Mouse (Mus musculus) embryonic facial prominence, embryonic 11.5 days (tissue): ENCODE measurements around the gene Wdfy1. TPM values are rescaled to one million over a fixed set of nuclear protein-coding genes. Genes with fewer than 3 reads are reported as not detected.

Source experiments
- ATAC-seq: fragments of 200-750 bp; cut with Nextera tagmentation; replicated peaks from 2 replicates; pipeline ENCODE4 v1.8.0; 2017; ENCODE audit warnings: low read depth; ENCODE audit not compliant: insufficient number of reproducible peaks, low FRiP score, low TSS enrichment
- DNase-seq: peaks from one replicate; pipeline ENCODE4 v3.0.0-alpha.2; 2015; ENCODE audit warnings: low spot score
- H3K27ac ChIP-seq: fragments of 300-500 bp; sonication (generic); replicated peaks from 2 replicates; pipeline ENCODE4 v1.5.1; 2014; ENCODE audit warnings: mild to moderate bottlenecking, low read depth, low read length, control low read depth
- H3K27me3 ChIP-seq: fragments of 300-500 bp; sonication (generic); 2 replicates; pipeline ENCODE4 v1.6.1; 2014; ENCODE audit warnings: mild to moderate bottlenecking, low read length, moderate library complexity, mixed read lengths; ENCODE audit not compliant: control insufficient read depth, insufficient read depth
- H3K36me3 ChIP-seq: fragments of 300-500 bp; sonication (generic); replicated peaks from 2 replicates; pipeline ENCODE4 v1.6.1; 2014; ENCODE audit warnings: low read depth, mild to moderate bottlenecking, low read length, moderate library complexity, mixed read lengths; ENCODE audit not compliant: control insufficient read depth, insufficient read depth
- H3K4me1 ChIP-seq: fragments of 300-500 bp; sonication (generic); 2 replicates; pipeline ENCODE4 v1.6.1; 2014; ENCODE audit warnings: low read length, mixed read lengths; ENCODE audit not compliant: control insufficient read depth, insufficient read depth
- H3K4me2 ChIP-seq: fragments of 300-500 bp; sonication (generic); 2 replicates; pipeline ENCODE4 v1.6.1; 2014; ENCODE audit warnings: low read depth, mild to moderate bottlenecking, control low read depth, low read length, moderate library complexity
- H3K4me3 ChIP-seq: fragments of 300-500 bp; sonication (generic); 2 replicates; pipeline ENCODE4 v1.5.1; 2014; ENCODE audit warnings: low read depth, low read length, control low read depth
- H3K9ac ChIP-seq: fragments of 300-500 bp; sonication (generic); replicated peaks from 2 replicates; pipeline ENCODE4 v1.6.1; 2014; ENCODE audit warnings: mild to moderate bottlenecking, control low read depth, low read length
- H3K9me3 ChIP-seq: fragments of 300-500 bp; sonication (generic); replicated peaks from 2 replicates; pipeline ENCODE4 v1.6.1; 2016; ENCODE audit warnings: mild to moderate bottlenecking, low read length, inconsistent platforms, mixed read lengths; ENCODE audit not compliant: control insufficient read depth
- WGBS: fragments of 180-500 bp; shearing (Covaris S2); extraction: QIAGEN DNeasy Blood & Tissue Kit; methylation state at CpG from one replicate; pipeline ENCODE4 v1.1.7; 2014; 5-methylcytosine and 5-hydroxymethylcytosine counted together
- polyA plus RNA-seq: library from polyadenylated mRNA; unstranded; fragments of >200 nt; fragmentation: Nextera tagmentation; extraction: Ambion mirVana; gene quantifications from 2 replicates; pipeline ENCODE4 v1.2.1, GENCODE M21; 2014

The Wdfy1 gene
- polyA plus RNA-seq, 1 experiment from 2014 or later, result 35.7 TPM

DNA sequence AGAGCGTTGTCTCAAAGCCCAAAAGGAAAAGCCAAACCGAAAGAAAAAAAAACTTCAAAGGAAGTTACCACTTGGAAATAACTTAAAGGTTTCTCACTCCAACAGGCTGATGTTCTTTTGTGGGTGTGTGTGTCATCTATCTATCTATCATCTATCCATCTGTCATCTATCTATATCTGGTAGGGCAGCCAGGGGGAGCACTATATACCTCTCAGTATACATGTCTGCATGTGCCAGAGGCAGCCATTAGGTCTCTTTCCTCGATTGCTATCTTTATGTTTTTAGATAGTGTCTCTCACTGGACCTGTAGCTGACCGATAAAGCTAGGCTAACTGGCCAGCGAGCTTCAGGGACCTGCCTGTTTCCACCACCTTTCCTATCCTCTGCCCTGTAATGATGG is 41.1 kb downstream of the Wdfy1 start:
- H3K4me1 ChIP-seq, result no peaks in the 10 kb centered on the region
- no peak overlapping the region for H3K4me2 ChIP-seq
- no peaks in the 10 kb centered on the region for H3K27me3 ChIP-seq
- H3K9ac ChIP-seq, result no peak overlapping the region
- no peaks in the 10 kb centered on the region; the same call in 1 of the 2 replicates for H3K36me3 ChIP-seq
- DNase-seq (no peak), ATAC-seq (no peak)
- H3K9me3 ChIP-seq, result no peaks in the 10 kb centered on the region
- no peak overlapping the region for H3K27ac ChIP-seq
- H3K4me3 ChIP-seq, result no peak overlapping the region
- 85% methylated on average over 5 of the region's 5 CpGs for WGBS

DNA sequence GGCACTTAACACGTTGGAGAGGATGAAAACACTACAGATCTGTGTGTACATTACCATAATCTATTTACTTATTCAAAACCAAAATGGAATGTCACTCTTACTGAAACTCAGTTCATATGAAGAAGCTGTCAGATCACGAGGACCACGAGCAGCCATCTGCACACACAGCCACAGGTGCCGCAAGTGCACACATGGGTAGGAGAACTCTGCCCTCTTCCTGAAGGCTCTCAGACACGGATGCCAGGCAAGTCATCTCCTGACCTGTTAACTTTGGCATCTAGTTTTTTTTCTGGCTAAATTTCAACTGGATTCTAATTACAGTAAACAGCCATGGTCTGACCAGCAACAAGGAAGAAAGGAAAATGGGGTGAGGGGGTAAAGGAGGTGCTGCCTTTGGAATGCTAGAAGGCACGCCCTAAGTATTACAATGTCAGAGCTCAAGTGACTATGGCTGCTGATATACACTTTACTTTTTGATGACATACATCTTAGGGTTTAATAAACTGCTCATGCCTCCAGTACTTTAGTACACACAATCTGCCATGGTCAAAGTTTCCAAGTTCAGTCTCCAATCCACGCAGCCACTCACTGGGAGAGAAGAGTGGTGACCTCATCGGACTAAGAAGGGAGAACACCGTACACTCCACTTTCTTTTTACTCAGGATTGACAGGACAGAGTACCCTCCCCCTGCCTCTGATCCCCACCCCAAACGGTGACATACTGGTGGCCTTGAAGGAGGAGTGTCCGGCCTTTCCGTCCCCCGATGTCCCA is 61.6 kb downstream of the Wdfy1 start:
- Histone ChIP-seq H3K27ac (no peak overlapping the region), H3K27me3 (no peaks in the 10 kb centered on the region), H3K4me2 (no peak overlapping the region), H3K36me3 (no peaks in the 10 kb centered on the region; the same call in 1 of the 2 replicates), H3K9ac (no peak overlapping the region), H3K9me3 (no peaks in the 10 kb centered on the region), H3K4me3 (no peak overlapping the region), H3K4me1 (no peaks in the 10 kb centered on the region; the same call in 1 of the 2 replicates)
- WGBS, result 86% methylated on average over 13 of the region's 13 CpGs
- DNase-seq, result no peak
- ATAC-seq, result no peak

DNA sequence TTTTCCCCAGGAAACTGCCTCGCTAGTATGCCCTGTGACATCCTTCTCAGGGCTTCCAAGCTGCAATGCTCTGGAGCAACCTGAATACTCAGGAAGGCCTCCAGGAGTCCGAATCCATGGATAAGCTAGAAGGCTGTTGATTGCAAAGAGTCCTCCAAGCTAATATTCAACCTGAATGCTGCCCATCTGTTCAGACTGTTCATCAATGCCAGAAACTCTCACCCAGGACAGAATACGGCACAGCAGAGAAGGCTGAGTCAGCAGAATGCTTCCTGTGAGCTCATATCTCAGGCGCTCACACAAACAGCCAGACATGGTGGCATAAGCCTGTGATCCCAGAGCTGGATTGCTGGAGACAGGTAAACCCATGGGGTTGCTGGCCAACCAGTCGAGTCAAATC is 62.9 kb downstream of the Wdfy1 start:
- Histone ChIP-seq H3K27me3 (no peaks in the 10 kb centered on the region), H3K4me1 (no peaks in the 10 kb centered on the region; the same call in 1 of the 2 replicates), H3K9me3 (no peaks in the 10 kb centered on the region), H3K9ac (no peak overlapping the region), H3K4me3 (no peak overlapping the region), H3K27ac (no peak overlapping the region), H3K36me3 (no peaks in the 10 kb centered on the region; the same call in 1 of the 2 replicates), H3K4me2 (no peak overlapping the region)
- no peak for DNase-seq
- WGBS, result 85% methylated on average over 5 of the region's 5 CpGs
- no peak for ATAC-seq

DNA sequence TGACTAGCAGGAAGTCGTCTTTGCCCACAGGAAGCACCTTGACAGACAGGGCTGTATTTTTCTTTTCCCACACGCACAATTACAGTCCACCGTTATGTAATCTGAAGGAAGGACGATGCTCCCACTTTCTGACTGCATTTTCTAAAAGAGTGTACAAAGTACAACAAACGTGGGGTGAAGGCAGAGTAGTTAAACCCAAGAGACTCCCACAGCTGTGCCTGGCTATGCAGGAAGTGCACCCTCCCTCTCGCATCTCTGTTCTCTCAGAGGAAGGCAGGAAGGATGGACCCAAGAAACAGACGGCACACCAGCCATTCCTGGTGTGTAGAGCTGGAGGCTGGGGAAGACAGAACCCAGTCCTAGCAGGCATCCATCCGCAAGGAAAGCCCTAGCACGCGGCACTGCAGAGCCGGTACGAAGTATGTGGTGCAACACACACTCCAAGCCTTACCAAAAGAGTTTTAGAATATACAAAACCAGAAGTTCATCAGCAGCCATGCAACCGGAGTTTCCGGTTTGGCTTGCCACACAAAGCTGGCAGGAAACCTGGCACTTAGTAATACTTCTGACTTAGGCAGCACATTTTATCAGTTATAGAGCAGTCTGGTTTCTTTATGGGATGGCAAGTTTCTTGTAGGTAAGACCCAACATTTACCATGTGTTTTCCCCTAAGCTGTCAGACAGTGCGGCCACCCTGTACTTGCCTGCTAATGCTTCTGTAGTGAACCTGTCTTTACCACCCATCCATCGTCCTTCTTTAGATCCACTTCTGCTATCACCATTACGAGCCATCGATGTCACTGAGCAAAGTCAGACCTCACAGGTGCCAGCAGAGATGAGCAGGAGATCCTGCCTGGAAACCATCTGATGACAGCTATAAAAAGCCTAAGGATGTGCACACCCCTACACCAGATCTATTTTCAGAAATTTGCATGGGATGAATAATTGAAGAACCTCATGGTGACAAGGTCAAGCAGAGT is 64.5 kb downstream of the Wdfy1 start:
- DNase-seq, result no peak
- Histone ChIP-seq H3K4me1 (no peaks in the 10 kb centered on the region; the same call in 1 of the 2 replicates), H3K4me3 (no peak overlapping the region), H3K9me3 (no peaks in the 10 kb centered on the region), H3K36me3 (no peaks in the 10 kb centered on the region; the same call in 1 of the 2 replicates), H3K27ac (no peak overlapping the region), H3K9ac (no peak overlapping the region), H3K27me3 (no peaks in the 10 kb centered on the region), H3K4me2 (no peak overlapping the region)
- ATAC-seq, result no peak
- 75% methylated on average over 18 of the region's 18 CpGs for WGBS

- H3K4me2 ChIP-seq, result no peak overlapping the region
- no peaks in the 10 kb centered on the region; the same call in 1 of the 2 replicates for H3K4me1 ChIP-seq
- H3K27me3 ChIP-seq, result no peaks in the 10 kb centered on the region
- no peak overlapping the region for H3K4me3 ChIP-seq
- no peaks in the 10 kb centered on the region for H3K9me3 ChIP-seq
- H3K9ac ChIP-seq, result no peak overlapping the region
- no peak for DNase-seq
- ATAC-seq, result no peak
- H3K36me3 ChIP-seq, result no peaks in the 10 kb centered on the region; the same call in 1 of the 2 replicates
- no peak overlapping the region for H3K27ac ChIP-seq
- 76% methylated on average over 4 of the region's 4 CpGs for WGBS
These were observed 65.3 kb downstream of the Wdfy1 start for GRCm38 (mm10) chr1:79710678-79711077.

DNA sequence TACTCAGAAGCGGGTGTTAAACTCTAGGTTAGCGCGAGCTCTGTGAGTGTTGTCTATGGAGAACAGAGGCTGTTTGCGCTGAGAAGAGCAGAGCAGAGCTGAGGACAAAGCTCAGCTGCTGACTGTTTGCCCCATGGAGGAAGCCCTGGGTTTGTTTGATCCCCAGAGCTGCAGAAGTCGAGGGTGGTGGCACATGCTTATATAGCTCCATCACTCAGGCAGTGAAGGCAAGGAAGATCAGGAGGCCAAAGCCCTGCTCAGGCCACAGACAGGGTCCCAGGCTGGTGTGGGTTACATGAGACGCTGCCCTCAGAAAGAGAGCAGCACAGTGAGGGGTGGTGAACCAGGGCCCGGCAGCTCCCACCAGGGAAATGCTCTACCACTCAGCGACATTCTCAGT is 65.7 kb downstream of the Wdfy1 start:
- Histone ChIP-seq H3K9ac (no peak overlapping the region), H3K9me3 (no peaks in the 10 kb centered on the region), H3K27me3 (no peaks in the 10 kb centered on the region), H3K4me3 (no peak overlapping the region), H3K4me1 (no peaks in the 10 kb centered on the region; the same call in 1 of the 2 replicates), H3K27ac (no peak overlapping the region), H3K36me3 (no peaks in the 10 kb centered on the region; the same call in 1 of the 2 replicates), H3K4me2 (no peak overlapping the region)
- ATAC-seq (no peak), DNase-seq (no peak)
- 90% methylated on average over 8 of the region's 8 CpGs for whole genome bisulfite sequencing

- Histone ChIP-seq H3K36me3 (no peaks in the 10 kb centered on the region; the same call in 1 of the 2 replicates), H3K4me3 (no peak overlapping the region), H3K4me2 (no peak overlapping the region), H3K4me1 (no peaks in the 10 kb centered on the region; the same call in 1 of the 2 replicates), H3K9ac (no peak overlapping the region), H3K27ac (no peak overlapping the region), H3K9me3 (no peaks in the 10 kb centered on the region), H3K27me3 (no peaks in the 10 kb centered on the region)
- 89% methylated on average over 9 of the region's 9 CpGs for WGBS
- DNase-seq, result no peak
- no peak for ATAC-seq
These were observed 68.6 kb downstream of the Wdfy1 start for GRCm38 (mm10) chr1:79707383-79707782.
